Mouse (Mus musculus) regulatory T cell (primary cell): ENCODE data around the gene Defb29.

Experiments
- in situ Hi-C: fragments of 300-600 bp; cut with MboI, MseI; formaldehyde crosslinking; loops from one replicate; pipeline ENCODE4 v1.15.1; 2025; ENCODE audit warnings: high pct_unique_total_duplicates

The Defb29 gene

GRCm38 (mm10) chr2:152539944-152540710 is at the start of gene Defb29:
Gene Defb29 (minus strand): TSS chr2:152540098.
- in situ Hi-C loops = no loop called here

GRCm38 (mm10) chr2:152589021-152589420 is 49.1 kb upstream of the Defb29 start:
- in situ Hi-C loops = no loop called here

GRCm38 (mm10) chr2:152588450-152588849 is 48.6 kb upstream of the Defb29 start:
- in situ Hi-C loops = no loop called here

GRCm38 (mm10) chr2:152586926-152587560 is 47.1 kb upstream of the Defb29 start:
- in situ Hi-C loops = no loop called here

GRCm38 (mm10) chr2:152580612-152581011 is 40.7 kb upstream of the Defb29 start:
- in situ Hi-C loops = no loop called here

GRCm38 (mm10) chr2:152580107-152580506 is 40.2 kb upstream of the Defb29 start, which contains the start of gene Defb19:
Gene Defb19 (minus strand): TSS chr2:152580312.
- in situ Hi-C loops = no loop called here

- in situ Hi-C loops = no loop called here
Observed at GRCm38 (mm10) chr2:152573484-152573883, 33.6 kb upstream of the Defb29 start.

GRCm38 (mm10) chr2:152572114-152572794 is 32.4 kb upstream of the Defb29 start, which contains the start of gene Defb21:
Gene Defb21 (plus strand): TSS chr2:152572744.
- in situ Hi-C loops = no loop called here

GRCm38 (mm10) chr2:152570313-152570712 is 30.4 kb upstream of the Defb29 start:
- in situ Hi-C loops = no loop called here

- in situ Hi-C loops = no loop called here
Observed at GRCm38 (mm10) chr2:152569881-152570280, 30.0 kb upstream of the Defb29 start.

- in situ Hi-C loops = no loop called here
Observed at GRCm38 (mm10) chr2:152569038-152569437, 29.1 kb upstream of the Defb29 start, which contains the start of gene Gm17416. Gene Gm17416 (plus strand): TSS chr2:152569338.

GRCm38 (mm10) chr2:152556655-152557054 is 16.8 kb upstream of the Defb29 start:
- in situ Hi-C loops = no loop called here

GRCm38 (mm10) chr2:152553774-152554423 is 14.0 kb upstream of the Defb29 start:
- in situ Hi-C loops = no loop called here

- in situ Hi-C loops = no loop called here
Observed at GRCm38 (mm10) chr2:152548124-152548523, 8.2 kb upstream of the Defb29 start.

GRCm38 (mm10) chr2:152544691-152545090 is 4.8 kb upstream of the Defb29 start:
- in situ Hi-C loops = no loop called here

- in situ Hi-C loops = no loop called here
Observed at GRCm38 (mm10) chr2:152543478-152543877, 3.6 kb upstream of the Defb29 start.

GRCm38 (mm10) chr2:152542897-152543296 is 3.0 kb upstream of the Defb29 start:
- in situ Hi-C loops = no loop called here

GRCm38 (mm10) chr2:152541979-152542378 is 2.1 kb upstream of the Defb29 start:
- in situ Hi-C loops = no loop called here

GRCm38 (mm10) chr2:152517981-152518380 is 21.9 kb downstream of the Defb29 start, which contains the start of gene Defb28:
Gene Defb28 (plus strand): TSS chr2:152518255.
- in situ Hi-C loops = no loop called here

GRCm38 (mm10) chr2:152516084-152516483 is 23.8 kb downstream of the Defb29 start:
- in situ Hi-C loops = no loop called here

GRCm38 (mm10) chr2:152511592-152511991 is 28.3 kb downstream of the Defb29 start, which contains the start of gene Defb26:
Gene Defb26 (minus strand): TSS chr2:152511692.
- in situ Hi-C loops = no loop called here

- in situ Hi-C loops = no loop called here
Observed at GRCm38 (mm10) chr2:152503950-152504349, 35.9 kb downstream of the Defb29 start.
